In genomic region chr6:128090985-128091832, GRCm38 (mm10) we compare ENCODE assay signal across 7 mouse cellular contexts. TPM values are rescaled to one million over a fixed set of nuclear protein-coding genes. Genes with fewer than 3 reads are reported as not detected.
DNase-seq lines count a peak whose midpoint lies in the region; ATAC-seq and TF ChIP-seq lines count a peak whose summit lies in the region.

No protein-coding gene starts in this region.

- no peak overlapping the region for H3K27ac ChIP-seq in ES-Bruce4 (ENCODE audit: insufficient read depth, low read length)
- peak overlapping the region; percentile 89 for H3K27ac ChIP-seq in heart, embryonic 10.5 days
- H3K27ac ChIP-seq in small intestine, adult 2 months (ENCODE audit: insufficient read depth, low read depth, low read length), result no peak overlapping the region

- 24% methylated on average over 6 of the region's 6 CpGs for WGBS in heart, embryonic 10.5 days
- 33% methylated on average over 6 of the region's 6 CpGs for WGBS in small intestine, adult 2 months

- no peak overlapping the region for H3K9ac ChIP-seq in ES-Bruce4 (ENCODE audit: low read depth, poor library complexity, severe bottlenecking)

- peak; percentile 74 for DNase-seq in 416B (ENCODE audit: low read depth)
- DNase-seq in cerebellum, postnatal 25 days, result peak; percentile 79 to 82
- peak; percentile 85 for DNase-seq in heart, embryonic 10.5 days (ENCODE audit: low spot score)
- DNase-seq in kidney, postnatal 25 days, result peak; percentile 41 to 48

- peak; percentile 87 for TF ChIP-seq CTCF in ES-Bruce4 (IDR thresholded peaks at IDR 0.05; ENCODE audit: low read depth, low read length)
- TF ChIP-seq CTCF in small intestine, adult 2 months (IDR thresholded peaks at IDR 0.05; ENCODE audit: extremely low read depth, insufficient read length, insufficient replicate concordance, low read depth, low read length), result peak; percentile 86; the same call in 1 of the 2 replicates

- no peaks in the 10 kb centered on the region for H3K27me3 ChIP-seq in ES-Bruce4 (ENCODE audit: control insufficient read depth, insufficient read depth, low read length, poor library complexity, severe bottlenecking)
- H3K27me3 ChIP-seq in heart, embryonic 10.5 days (ENCODE audit: insufficient read depth, poor library complexity, severe bottlenecking), result no peaks in the 10 kb centered on the region
- H3K27me3 ChIP-seq in small intestine, adult 2 months (ENCODE audit: control insufficient read depth, insufficient read depth, low read length), result no peaks in the 10 kb centered on the region

- no peak for TF ChIP-seq POLR2A in ES-Bruce4 (IDR thresholded peaks at IDR 0.05; ENCODE audit: insufficient read depth, low read length)
- TF ChIP-seq POLR2A in small intestine, adult 2 months (IDR thresholded peaks at IDR 0.05; ENCODE audit: low read depth, low read length), result no peak

- peak; percentile 80 for ATAC-seq in megakaryocyte progenitor cell, adult 5-6 weeks (replicated peaks; ENCODE audit: poor library complexity)

- TF ChIP-seq EP300 in ES-Bruce4 (IDR thresholded peaks at IDR 0.05; ENCODE audit: insufficient read depth, low read depth, low read length), result no peak

- no peaks in the 10 kb centered on the region for H3K36me3 ChIP-seq in ES-Bruce4 (ENCODE audit: control insufficient read depth, insufficient read depth, low read length, poor library complexity, severe bottlenecking)
- no peaks in the 10 kb centered on the region for H3K36me3 ChIP-seq in heart, embryonic 10.5 days
- no peaks in the 10 kb centered on the region for H3K36me3 ChIP-seq in small intestine, adult 2 months (ENCODE audit: control insufficient read depth, insufficient read depth, low read length)

- no peak overlapping the region for H3K4me3 ChIP-seq in ES-Bruce4 (ENCODE audit: low read depth, low read length)
- H3K4me3 ChIP-seq in heart, embryonic 10.5 days, result no peak overlapping the region
- H3K4me3 ChIP-seq in small intestine, adult 2 months (ENCODE audit: low read depth, low read length), result no peak overlapping the region

- H3K4me1 ChIP-seq in ES-Bruce4 (ENCODE audit: control insufficient read depth, insufficient read depth, low read length), result peaks cover 8% of the 10 kb centered on the region
- H3K4me1 ChIP-seq in heart, embryonic 10.5 days, result peaks cover 99% of the 10 kb centered on the region
- no peaks in the 10 kb centered on the region for H3K4me1 ChIP-seq in small intestine, adult 2 months (ENCODE audit: control insufficient read depth, insufficient read depth, insufficient read length, low read length)

- no peaks in the 10 kb centered on the region for H3K9me3 ChIP-seq in ES-Bruce4 (replicated peaks; ENCODE audit: control insufficient read depth, insufficient read depth, low read length, poor library complexity, severe bottlenecking)
- no peaks in the 10 kb centered on the region for H3K9me3 ChIP-seq in heart, embryonic 10.5 days

RNA-seq across cellular contexts. Expression of gene Tspan9, which starts 52.2 kb away (rescaled TPM):
- polyA plus RNA-seq in ES-Bruce4 (2011; ENCODE audit: insufficient read depth, insufficient read length, low read depth, missing spikeins), result 90.5 and 99.3 TPM in 2 replicates
- polyA plus RNA-seq in heart, embryonic 10.5 days (2016; fragmentation: Nextera tagmentation; extraction: Ambion mirVana), result 111 and 177 TPM in 2 replicates
- 0.71 and 2.7 TPM in 2 replicates for total RNA-seq in megakaryocyte progenitor cell, adult 5-6 weeks (2015)
- total RNA-seq in megakaryocyte progenitor cell, adult 5-6 weeks (2017), result 2.8 and 4.4 TPM in 2 replicates
- 15.3 and 20.6 TPM in 2 replicates for polyA plus RNA-seq in small intestine, adult 2 months (2012; rRNA removed)
